Mouse (Mus musculus) kidney, adult 2 months (tissue): ENCODE measurements around the gene 1600014C10Rik. TPM values are rescaled to one million over a fixed set of nuclear protein-coding genes. Genes with fewer than 3 reads are reported as not detected.

Source experiments
- DNase-seq: peaks from one replicate; pipeline ENCODE4 v3.0.0; 2021
- H3K27ac ChIP-seq: fragments of 200-500 bp; 2 replicates; pipeline ENCODE4 v1.5.1; 2012; ENCODE audit warnings: low read depth, low read length, control low read depth, inconsistent platforms; ENCODE audit not compliant: insufficient read depth
- H3K27me3 ChIP-seq: fragments of 200-500 bp; replicated peaks from 2 replicates; pipeline ENCODE4 v1.6.1; 2012; ENCODE audit warnings: mild to moderate bottlenecking, moderate library complexity, low read length, inconsistent platforms; ENCODE audit not compliant: control insufficient read depth, insufficient read depth
- H3K36me3 ChIP-seq: fragments of 200-500 bp; 2 replicates; pipeline ENCODE4 v1.6.1; 2012; ENCODE audit warnings: mild to moderate bottlenecking, moderate library complexity, low read length, inconsistent platforms; ENCODE audit not compliant: control insufficient read depth, insufficient read depth
- H3K4me1 ChIP-seq: fragments of 200-500 bp; 2 replicates; pipeline ENCODE4 v1.6.1; 2011; ENCODE audit warnings: low read length; ENCODE audit not compliant: control insufficient read depth, insufficient read depth
- H3K4me3 ChIP-seq: fragments of 200-500 bp; 2 replicates; pipeline ENCODE4 v1.5.1; 2011; ENCODE audit warnings: mild to moderate bottlenecking, low read depth, low read length, control low read depth; ENCODE audit not compliant: insufficient read depth
- CTCF ChIP-seq: fragments of 200-500 bp; conservative IDR thresholded peaks from 2 replicates; pipeline ENCODE4 v1.5.1; 2011; ENCODE audit warnings: low read depth, mild to moderate bottlenecking, control low read depth, low read length, moderate library complexity, mixed read lengths; ENCODE audit not compliant: insufficient read depth, insufficient read length
- POLR2A ChIP-seq: fragments of 200-500 bp; IDR thresholded peaks from one replicate; pipeline ENCODE4 v1.6.1; 2011; ENCODE audit warnings: low read depth, low read length, control low read depth
- WGBS: fragments of 180-500 bp; shearing (Covaris S2); methylation state at CpG from one replicate; pipeline ENCODE4 v1.1.7; 2018; 5-methylcytosine and 5-hydroxymethylcytosine counted together
- polyA plus RNA-seq: library from polyadenylated mRNA; depleted of rRNA; stranded (reverse); fragments of >200 nt; gene quantifications from 2 replicates; pipeline ENCODE4 v1.2.3, GENCODE M21; 2012

The 1600014C10Rik gene
- polyA plus RNA-seq, 1 experiment: 39.7 TPM

GRCm38 (mm10) chr7:38173871-38174270 is 9.1 kb upstream of the 1600014C10Rik start:
- Histone ChIP-seq H3K4me3 (no peak overlapping the region), H3K27ac (no peak overlapping the region), H3K4me1 (no peaks in the 10 kb centered on the region), H3K36me3 (no peaks in the 10 kb centered on the region), H3K27me3 (no peaks in the 10 kb centered on the region)
- TF ChIP-seq CTCF: no peak
- TF ChIP-seq POLR2A: no peak
- DNase-seq: no peak
- 28% methylated on average over 14 of the region's 14 CpGs for WGBS

GRCm38 (mm10) chr7:38174321-38175148 is 8.5 kb upstream of the 1600014C10Rik start:
- TF ChIP-seq POLR2A: no peak
- TF ChIP-seq CTCF: no peak
- WGBS: 22% methylated on average over 31 of the region's 31 CpGs
- H3K36me3 ChIP-seq: no peaks in the 10 kb centered on the region
- peak overlapping the region; percentile 7; the same call in 1 of the 2 replicates for H3K4me3 ChIP-seq
- no peak overlapping the region for H3K27ac ChIP-seq
- no peaks in the 10 kb centered on the region for H3K27me3 ChIP-seq
- H3K4me1 ChIP-seq: no peaks in the 10 kb centered on the region
- DNase-seq: no peak

GRCm38 (mm10) chr7:38176056-38176455 is 7.0 kb upstream of the 1600014C10Rik start:
- TF ChIP-seq CTCF (no peak), POLR2A (no peak)
- 72% methylated on average over 3 of the region's 3 CpGs for WGBS

GRCm38 (mm10) chr7:38179896-38180295 is 3.1 kb upstream of the 1600014C10Rik start:
- no peak overlapping the region for H3K27ac ChIP-seq
- DNase-seq: no peak
- no peaks in the 10 kb centered on the region for H3K36me3 ChIP-seq
- H3K4me1 ChIP-seq: no peaks in the 10 kb centered on the region; the same call in 1 of the 2 replicates
- no peaks in the 10 kb centered on the region for H3K27me3 ChIP-seq
- no peak for TF ChIP-seq CTCF
- TF ChIP-seq POLR2A: no peak
- WGBS: 77% methylated on average over 3 of the region's 3 CpGs
- H3K4me3 ChIP-seq: no peak overlapping the region

More at GRCm38 (mm10) chr7:38176056-38176455, 7.0 kb upstream of the 1600014C10Rik start:
- Histone ChIP-seq H3K4me3 (no peak overlapping the region), H3K4me1 (no peaks in the 10 kb centered on the region), H3K36me3 (no peaks in the 10 kb centered on the region), H3K27ac (no peak overlapping the region), H3K27me3 (no peaks in the 10 kb centered on the region)
- no peak for DNase-seq

- H3K36me3 ChIP-seq: no peaks in the 10 kb centered on the region
- H3K4me3 ChIP-seq: no peak overlapping the region
- no peak for TF ChIP-seq POLR2A
- TF ChIP-seq CTCF: no peak
- WGBS: 86% methylated on average over 2 of the region's 2 CpGs
- DNase-seq: no peak
- H3K27me3 ChIP-seq: no peaks in the 10 kb centered on the region
- H3K4me1 ChIP-seq: no peaks in the 10 kb centered on the region; the same call in 1 of the 2 replicates
- no peak overlapping the region for H3K27ac ChIP-seq
Measured at GRCm38 (mm10) chr7:38181366-38181765, 1.7 kb upstream of the 1600014C10Rik start.

GRCm38 (mm10) chr7:38182596-38182961 is 438 bp upstream of the 1600014C10Rik start:
- peaks cover 2% of the 10 kb centered on the region; the same call in 1 of the 2 replicates for H3K4me1 ChIP-seq
- under 1% methylated on average over 11 of the region's 11 CpGs for WGBS
- H3K27me3 ChIP-seq: no peaks in the 10 kb centered on the region

GRCm38 (mm10) chr7:38183709-38184417 is 846 bp downstream of the 1600014C10Rik start:
- 3% methylated on average over 36 of the region's 36 CpGs for WGBS
- Histone ChIP-seq H3K36me3 (no peaks in the 10 kb centered on the region), H3K27me3 (no peaks in the 10 kb centered on the region), H3K4me3 (peak overlapping the region; percentile 57), H3K4me1 (peaks cover 2% of the 10 kb centered on the region; the same call in 1 of the 2 replicates), H3K27ac (peak overlapping the region; percentile 74)
- DNase-seq: peak; percentile 93
- TF ChIP-seq CTCF (no peak), POLR2A (peak; percentile 26)

More at GRCm38 (mm10) chr7:38182596-38182961, 438 bp upstream of the 1600014C10Rik start:
- peak; percentile 90 for DNase-seq
- no peaks in the 10 kb centered on the region for H3K36me3 ChIP-seq
- H3K27ac ChIP-seq: peak overlapping the region; percentile 74
- TF ChIP-seq CTCF (peak; percentile 95), POLR2A (no peak)
- peak overlapping the region; percentile 57; the same call in 1 of the 2 replicates for H3K4me3 ChIP-seq
